Mouse (Mus musculus): ENCODE measurements at regions not wholly inside any gene's neighbourhood (a gene's known extent, or its start where the extent isn't known, plus 50 kb on each side); places are given as distances from the start of the nearest gene placed in this dataset.
A peak's percentile ranks its signal among the peaks of the same experiment; 100 is the strongest.

DNA sequence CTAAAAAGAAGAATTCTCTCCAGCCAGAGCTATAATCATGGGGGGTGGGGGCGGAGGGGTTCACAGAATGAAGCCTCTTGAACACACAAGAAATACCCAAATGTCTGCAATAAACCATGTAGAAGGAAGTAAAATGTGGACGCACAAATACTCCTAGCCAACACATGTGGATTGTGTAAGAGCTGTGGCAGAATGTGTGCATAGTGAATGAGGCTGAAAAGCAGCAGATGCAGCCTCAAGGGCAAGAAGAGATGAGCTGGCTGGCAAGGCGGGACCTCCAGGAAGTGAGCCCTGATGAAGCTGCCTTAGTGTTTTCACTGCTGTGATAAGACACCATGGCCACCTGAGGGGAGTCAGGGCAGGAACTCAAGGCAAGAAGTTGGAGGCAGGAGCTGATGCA is 53.3 kb upstream of the Arhgap28 start:
- H3K27me3 ChIP-seq (replicated peaks; ENCODE audit: control insufficient read depth, insufficient read depth, low read length): no peaks in the 10 kb centered on the region
- no peak overlapping the region for H3K4me3 ChIP-seq (ENCODE audit: low read length)
- no peaks in the 10 kb centered on the region for H3K9me3 ChIP-seq (ENCODE audit: control insufficient read depth, low read length)
- H3K4me2 ChIP-seq (ENCODE audit: low read depth, low read length): no peak overlapping the region
- ATAC-seq: no peak
- 85% methylated on average over 3 of the region's 3 CpGs for WGBS
- no peak overlapping the region for H3K27ac ChIP-seq (ENCODE audit: low read length)
- no peaks in the 10 kb centered on the region for H3K4me1 ChIP-seq (ENCODE audit: control insufficient read depth, insufficient read depth, low read length)
- no peaks in the 10 kb centered on the region for H3K36me3 ChIP-seq (ENCODE audit: control insufficient read depth, insufficient read depth, low read length)
- no peak overlapping the region for H3K9ac ChIP-seq (ENCODE audit: low read depth, low read length)

DNA sequence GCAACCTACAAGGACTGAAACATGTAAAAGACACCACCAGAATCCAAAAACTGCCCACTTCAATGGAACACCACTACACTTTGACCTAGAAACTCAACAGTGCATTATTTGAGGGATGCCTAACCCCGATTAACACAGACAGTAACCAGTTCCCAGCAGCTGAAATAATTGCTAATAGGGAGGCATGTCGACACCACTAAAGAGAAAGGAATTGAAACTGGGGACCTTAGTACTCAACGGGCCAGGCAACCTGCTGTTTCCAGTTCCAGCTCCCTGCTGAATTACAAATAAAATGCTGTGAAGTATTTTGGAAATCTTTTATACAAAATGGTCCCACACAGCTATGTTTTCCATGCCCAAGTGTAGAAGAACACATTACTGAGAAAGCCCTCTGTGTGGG is 56.5 kb upstream of the Arhgap28 start:
- no peak overlapping the region for H3K9ac ChIP-seq (ENCODE audit: low read depth, low read length)

DNA sequence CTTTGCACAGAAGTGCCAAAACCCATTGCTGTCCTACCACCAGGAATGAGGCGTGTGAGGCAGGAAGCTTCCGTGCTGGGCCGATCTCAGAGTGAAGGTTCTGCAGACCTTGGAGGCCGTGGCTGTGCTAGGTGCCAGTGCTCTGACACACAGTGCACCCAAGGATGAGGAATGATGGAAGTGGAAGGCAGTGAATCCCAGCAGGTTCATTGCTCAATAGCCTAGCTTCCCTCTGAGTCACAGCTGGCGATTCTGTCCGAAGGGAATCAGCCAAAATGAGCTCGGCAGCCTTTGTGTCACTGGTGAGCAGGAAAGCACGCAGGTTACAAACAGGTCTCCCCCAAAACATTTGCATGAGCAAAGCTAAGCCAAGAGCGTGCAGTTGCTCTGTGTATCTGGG is 61.8 kb upstream of the Arhgap28 start:
- Histone ChIP-seq H3K27ac (ENCODE audit: low read length) (no peak overlapping the region), H3K9me3 (ENCODE audit: control insufficient read depth, low read length) (no peaks in the 10 kb centered on the region), H3K4me1 (ENCODE audit: control insufficient read depth, insufficient read depth, low read length) (0 out of 2 replicates have a peak, but pooled peaks cover 4% of the 10 kb centered on the region), H3K9ac (ENCODE audit: low read depth, low read length) (no peak overlapping the region), H3K4me2 (ENCODE audit: low read depth, low read length) (no peak overlapping the region), H3K27me3 (replicated peaks; ENCODE audit: control insufficient read depth, insufficient read depth, low read length) (no peaks in the 10 kb centered on the region), H3K4me3 (ENCODE audit: low read length) (no peak overlapping the region), H3K36me3 (ENCODE audit: control insufficient read depth, insufficient read depth, low read length) (no peaks in the 10 kb centered on the region)
- WGBS: 85% methylated on average over 9 of the region's 9 CpGs
- no peak for ATAC-seq

More for the DNA sequence above, 56.5 kb upstream of the Arhgap28 start:
- Histone ChIP-seq H3K4me1 (ENCODE audit: control insufficient read depth, insufficient read depth, low read length) (no peaks in the 10 kb centered on the region), H3K9me3 (ENCODE audit: control insufficient read depth, low read length) (no peaks in the 10 kb centered on the region), H3K27me3 (replicated peaks; ENCODE audit: control insufficient read depth, insufficient read depth, low read length) (no peaks in the 10 kb centered on the region), H3K27ac (ENCODE audit: low read length) (no peak overlapping the region), H3K4me3 (ENCODE audit: low read length) (no peak overlapping the region), H3K4me2 (ENCODE audit: low read depth, low read length) (no peak overlapping the region), H3K36me3 (ENCODE audit: control insufficient read depth, insufficient read depth, low read length) (no peaks in the 10 kb centered on the region)
- no peak for ATAC-seq
- WGBS: 84% methylated on average over 3 of the region's 3 CpGs

DNA sequence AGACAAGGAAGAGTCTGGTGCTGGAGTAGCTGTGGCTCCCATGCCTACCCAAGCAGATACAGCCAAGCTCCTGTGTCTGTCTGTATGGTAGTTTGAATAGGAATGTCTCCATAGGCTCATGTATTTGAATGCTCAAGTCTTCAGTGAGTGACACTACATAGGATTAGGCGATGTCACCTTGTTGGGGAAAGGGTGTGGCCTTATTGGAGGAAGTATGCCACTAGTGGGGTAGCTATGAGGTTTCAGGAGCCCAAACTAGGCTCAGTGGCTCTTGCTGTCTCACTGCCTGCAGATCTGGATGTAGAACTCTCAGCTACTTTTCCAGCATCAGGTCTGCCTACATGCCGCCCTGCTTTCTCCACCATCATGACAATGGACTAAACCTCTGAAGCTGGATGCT is 62.3 kb upstream of the Arhgap28 start:
- Histone ChIP-seq H3K9ac (ENCODE audit: low read depth, low read length) (no peak overlapping the region), H3K27ac (ENCODE audit: low read length) (no peak overlapping the region), H3K4me3 (ENCODE audit: low read length) (no peak overlapping the region), H3K4me2 (ENCODE audit: low read depth, low read length) (no peak overlapping the region), H3K27me3 (replicated peaks; ENCODE audit: control insufficient read depth, insufficient read depth, low read length) (no peaks in the 10 kb centered on the region), H3K9me3 (ENCODE audit: control insufficient read depth, low read length) (no peaks in the 10 kb centered on the region), H3K36me3 (ENCODE audit: control insufficient read depth, insufficient read depth, low read length) (no peaks in the 10 kb centered on the region), H3K4me1 (ENCODE audit: control insufficient read depth, insufficient read depth, low read length) (0 out of 2 replicates have a peak, but pooled peaks cover 4% of the 10 kb centered on the region)
- WGBS: 93% methylated on average over 2 of the region's 2 CpGs
- ATAC-seq: no peak

- H3K4me3 ChIP-seq (ENCODE audit: low read length): no peak overlapping the region
- WGBS: 37% methylated on average over 7 of the region's 7 CpGs
- ATAC-seq: peak; percentile 54
Observed at GRCm38 (mm10) chr17:68069008-68069407, 65.1 kb upstream of the Arhgap28 start.

GRCm38 (mm10) chr17:68069484-68069883 is 65.6 kb upstream of the Arhgap28 start:
- H3K4me2 ChIP-seq (ENCODE audit: low read depth, low read length): no peak overlapping the region
- no peak overlapping the region for H3K9ac ChIP-seq (ENCODE audit: low read depth, low read length)
- 47% methylated on average over 5 of the region's 5 CpGs for WGBS
- H3K27me3 ChIP-seq (replicated peaks; ENCODE audit: control insufficient read depth, insufficient read depth, low read length): no peaks in the 10 kb centered on the region
- H3K9me3 ChIP-seq (ENCODE audit: control insufficient read depth, low read length): no peaks in the 10 kb centered on the region
- no peak overlapping the region for H3K4me3 ChIP-seq (ENCODE audit: low read length)
- no peaks in the 10 kb centered on the region for H3K36me3 ChIP-seq (ENCODE audit: control insufficient read depth, insufficient read depth, low read length)
- H3K4me1 ChIP-seq (ENCODE audit: control insufficient read depth, insufficient read depth, low read length): 0 out of 2 replicates have a peak, but pooled peaks cover 4% of the 10 kb centered on the region
- ATAC-seq: peak; percentile 64
- peak overlapping the region; percentile 66 for H3K27ac ChIP-seq (ENCODE audit: low read length)

More at GRCm38 (mm10) chr17:68069008-68069407, 65.1 kb upstream of the Arhgap28 start:
- Histone ChIP-seq H3K36me3 (ENCODE audit: control insufficient read depth, insufficient read depth, low read length) (no peaks in the 10 kb centered on the region), H3K4me1 (ENCODE audit: control insufficient read depth, insufficient read depth, low read length) (0 out of 2 replicates have a peak, but pooled peaks cover 4% of the 10 kb centered on the region), H3K27ac (ENCODE audit: low read length) (peak overlapping the region; percentile 66), H3K4me2 (ENCODE audit: low read depth, low read length) (no peak overlapping the region; the same call in 1 of the 2 replicates), H3K9me3 (ENCODE audit: control insufficient read depth, low read length) (no peaks in the 10 kb centered on the region), H3K9ac (ENCODE audit: low read depth, low read length) (no peak overlapping the region), H3K27me3 (replicated peaks; ENCODE audit: control insufficient read depth, insufficient read depth, low read length) (no peaks in the 10 kb centered on the region)

DNA sequence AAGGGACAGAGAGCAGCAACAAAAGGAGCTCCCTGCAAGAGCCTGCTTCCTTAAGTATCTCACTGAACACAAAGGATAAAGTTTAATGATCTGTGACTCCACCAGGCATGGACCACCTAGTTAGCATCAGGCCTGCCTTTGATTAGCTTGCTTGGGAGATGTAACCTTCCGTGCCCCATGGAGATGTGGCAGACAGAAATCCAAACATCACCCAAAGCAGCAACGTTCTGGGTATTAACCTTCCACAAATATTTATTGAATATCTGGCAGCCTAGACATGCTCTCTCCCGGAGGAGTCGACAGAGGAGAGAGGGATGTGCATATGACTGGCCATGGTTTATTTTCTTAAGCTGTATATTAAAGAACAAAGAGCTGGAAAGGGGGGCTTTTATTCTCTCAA is 67.6 kb upstream of the Arhgap28 start:
- Histone ChIP-seq H3K9me3 (ENCODE audit: control insufficient read depth, low read length) (no peaks in the 10 kb centered on the region), H3K27ac (ENCODE audit: low read length) (no peak overlapping the region), H3K27me3 (replicated peaks; ENCODE audit: control insufficient read depth, insufficient read depth, low read length) (no peaks in the 10 kb centered on the region), H3K4me2 (ENCODE audit: low read depth, low read length) (no peak overlapping the region), H3K36me3 (ENCODE audit: control insufficient read depth, insufficient read depth, low read length) (no peaks in the 10 kb centered on the region), H3K4me3 (ENCODE audit: low read length) (no peak overlapping the region), H3K4me1 (ENCODE audit: control insufficient read depth, insufficient read depth, low read length) (0 out of 2 replicates have a peak, but pooled peaks cover 4% of the 10 kb centered on the region), H3K9ac (ENCODE audit: low read depth, low read length) (no peak overlapping the region)
- ATAC-seq: peak; percentile 43
- 10% methylated on average over 4 of the region's 4 CpGs for WGBS

- no peak overlapping the region for H3K9ac ChIP-seq (ENCODE audit: low read depth, low read length)
- 51% methylated on average over 2 of the region's 2 CpGs for WGBS
- no peaks in the 10 kb centered on the region for H3K27me3 ChIP-seq (replicated peaks; ENCODE audit: control insufficient read depth, insufficient read depth, low read length)
- H3K4me2 ChIP-seq (ENCODE audit: low read depth, low read length): no peak overlapping the region
- peak overlapping the region; percentile 25; the same call in 1 of the 2 replicates for H3K27ac ChIP-seq (ENCODE audit: low read length)
- no peaks in the 10 kb centered on the region for H3K36me3 ChIP-seq (ENCODE audit: control insufficient read depth, insufficient read depth, low read length)
- ATAC-seq: no peak
- no peaks in the 10 kb centered on the region for H3K4me1 ChIP-seq (ENCODE audit: control insufficient read depth, insufficient read depth, low read length)
- H3K4me3 ChIP-seq (ENCODE audit: low read length): no peak overlapping the region
- H3K9me3 ChIP-seq (ENCODE audit: control insufficient read depth, low read length): no peaks in the 10 kb centered on the region
Observed at GRCm38 (mm10) chr17:68075712-68076111, 71.8 kb upstream of the Arhgap28 start.

DNA sequence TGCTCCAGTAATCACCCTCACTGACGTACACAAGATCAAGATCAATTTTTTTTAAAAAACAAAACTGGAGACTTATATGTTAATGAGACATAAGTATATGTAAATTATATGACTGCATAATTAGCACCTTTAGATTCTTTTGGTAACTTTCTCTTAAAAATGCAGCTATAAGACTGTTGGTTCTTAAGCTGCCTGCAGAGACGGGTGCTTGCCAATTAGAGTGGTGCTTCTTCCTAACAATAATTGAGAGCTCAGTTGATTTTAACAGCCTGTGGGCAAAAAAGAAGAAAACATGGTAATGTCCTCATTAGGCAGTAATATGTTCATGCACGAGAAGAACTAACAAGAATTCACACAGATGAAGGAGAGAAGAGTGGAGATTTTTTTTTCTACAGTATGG is 74.8 kb upstream of the Arhgap28 start:
- Histone ChIP-seq H3K9me3 (ENCODE audit: control insufficient read depth, low read length) (no peaks in the 10 kb centered on the region), H3K36me3 (ENCODE audit: control insufficient read depth, insufficient read depth, low read length) (no peaks in the 10 kb centered on the region), H3K4me2 (ENCODE audit: low read depth, low read length) (no peak overlapping the region), H3K4me3 (ENCODE audit: low read length) (no peak overlapping the region), H3K9ac (ENCODE audit: low read depth, low read length) (no peak overlapping the region), H3K27me3 (replicated peaks; ENCODE audit: control insufficient read depth, insufficient read depth, low read length) (no peaks in the 10 kb centered on the region), H3K27ac (ENCODE audit: low read length) (no peak overlapping the region), H3K4me1 (ENCODE audit: control insufficient read depth, insufficient read depth, low read length) (no peaks in the 10 kb centered on the region)
- ATAC-seq: no peak
- WGBS: 84% methylated on average over 3 of the region's 3 CpGs

DNA sequence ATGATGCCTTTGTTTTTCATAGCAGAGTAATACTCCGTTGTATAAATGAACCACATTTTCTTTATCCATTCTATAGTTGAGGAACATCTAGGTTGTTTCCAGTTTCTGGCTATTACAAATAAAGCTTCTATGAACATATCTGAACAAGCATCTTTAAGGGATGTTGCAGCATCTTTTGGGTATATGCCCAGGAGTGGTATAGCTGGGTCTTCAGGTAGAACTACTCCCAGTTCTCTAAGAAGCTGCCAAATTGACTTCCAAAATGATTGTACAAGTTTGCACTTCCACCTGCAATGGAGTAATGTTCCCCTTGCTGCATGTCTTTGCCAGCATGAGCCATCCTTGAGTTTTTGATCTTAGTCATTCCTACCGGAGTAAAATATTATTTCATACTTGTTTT is 80.5 kb upstream of the Arhgap28 start:
- no peak overlapping the region for H3K27ac ChIP-seq (ENCODE audit: low read length)
- H3K9me3 ChIP-seq (ENCODE audit: control insufficient read depth, low read length): no peaks in the 10 kb centered on the region
- H3K9ac ChIP-seq (ENCODE audit: low read depth, low read length): no peak overlapping the region
- 98% methylated on average over 2 of the region's 2 CpGs for WGBS
- no peak overlapping the region for H3K4me2 ChIP-seq (ENCODE audit: low read depth, low read length)
- H3K27me3 ChIP-seq (replicated peaks; ENCODE audit: control insufficient read depth, insufficient read depth, low read length): no peaks in the 10 kb centered on the region
- H3K4me1 ChIP-seq (ENCODE audit: control insufficient read depth, insufficient read depth, low read length): no peaks in the 10 kb centered on the region
- no peak for ATAC-seq
- no peak overlapping the region for H3K4me3 ChIP-seq (ENCODE audit: low read length)
- H3K36me3 ChIP-seq (ENCODE audit: control insufficient read depth, insufficient read depth, low read length): no peaks in the 10 kb centered on the region
